9 mouse cellular contexts compared by ENCODE assay signal in genomic region chr19:53904833-53905480, GRCm38 (mm10). TPM values are rescaled to one million over a fixed set of nuclear protein-coding genes. Genes with fewer than 3 reads are reported as not detected.
A peak's percentile ranks its signal among the peaks of the same experiment; 100 is the strongest.
DNase-seq lines count a peak whose midpoint lies in the region; ATAC-seq and TF ChIP-seq lines count a peak whose summit lies in the region.
"Had no signal": no experiment of that assay in that cellular context is flagged by ENCODE, and none has a peak within 500 bp of the region (broad histone marks: within the 10 kb centered on the region; RNA-seq: fewer than 3 reads in every experiment).

No protein-coding gene starts in this region.

- no peak overlapping the region for H3K4me2 ChIP-seq in hindbrain, embryonic 11.5 days (replicated peaks; ENCODE audit: low read depth, low read length)

- no peaks in the 10 kb centered on the region for H3K9me3 ChIP-seq in MEL (replicated peaks; ENCODE audit: insufficient read depth, low read length)
- H3K9me3 ChIP-seq in hindbrain, embryonic 11.5 days (ENCODE audit: control insufficient read depth, low read length), result no peaks in the 10 kb centered on the region

- TF ChIP-seq EP300 in MEL (IDR thresholded peaks at IDR 0.05; ENCODE audit: low read depth in 1 of 2, low read length in 2 of 2), result no peak; a peak in 1 of 4 replicates

- H3K4me3 ChIP-seq in MEL (ENCODE audit: control insufficient read depth in 1 of 2, insufficient read depth in 1 of 2, low read depth in 2 of 2, low read length in 2 of 2) (peak overlapping the region; percentile 47 to 96), macrophage (ENCODE audit: inconsistent target) (peak overlapping the region; percentile 61)
- peak overlapping the region; percentile 95; the same call in 1 of the 2 replicates for H3K4me3 ChIP-seq in hindbrain, embryonic 11.5 days (ENCODE audit: low read depth, low read length)

- peaks cover 12% of the 10 kb centered on the region for H3K79me2 ChIP-seq in MEL (ENCODE audit: control insufficient read depth, insufficient read depth, low read length, poor library complexity)
- peaks cover 16% of the 10 kb centered on the region for H3K79me2 ChIP-seq in macrophage (ENCODE audit: inconsistent target)

- peak; percentile 61 for DNase-seq in heart, adult 11 months
- DNase-seq in heart, adult 8-10 months (ENCODE audit: low spot score), result no peak
- DNase-seq in MEL (ENCODE audit: low read depth, low spot score), result peak; percentile 67
- DNase-seq in hindbrain, embryonic 11.5 days (ENCODE audit: low spot score), result no peak
- no peak for DNase-seq in thymus, adult 18-20 months
- DNase-seq in frontal cortex, postnatal 36 days (ENCODE audit: low spot score in 2 of 2), result no peak
- no peak for DNase-seq in cerebellum, postnatal 4 days (ENCODE audit: low spot score in 2 of 2)
- DNase-seq: kidney, postnatal 14 days had no signal

- no peak; the same call in 1 of the 2 replicates for TF ChIP-seq RAD21 in MEL (IDR thresholded peaks at IDR 0.05; ENCODE audit: low read depth, low read length)

- ATAC-seq in hindbrain, embryonic 11.5 days (ENCODE audit: low FRiP score), result no peak

- peaks cover 13 to 17% of the 10 kb centered on the region in 2 experiments for H3K4me1 ChIP-seq in MEL (ENCODE audit: control insufficient read depth in 1 of 2, insufficient read depth in 2 of 2, low read length in 2 of 2)
- no peaks in the 10 kb centered on the region for H3K4me1 ChIP-seq in hindbrain, embryonic 11.5 days (replicated peaks; ENCODE audit: control insufficient read depth, insufficient read depth, low read length)

- no peak for TF ChIP-seq POLR2A in MEL (IDR thresholded peaks at IDR 0.05; ENCODE audit: control insufficient read depth in 1 of 2, insufficient read depth in 1 of 2, low read depth in 1 of 2, low read length in 2 of 2, poor library complexity in 1 of 2)

- no peaks in the 10 kb centered on the region for H3K27me3 ChIP-seq in MEL (ENCODE audit: control insufficient read depth in 1 of 2, insufficient read depth in 2 of 2, low read length in 2 of 2)
- no peaks in the 10 kb centered on the region for H3K27me3 ChIP-seq in hindbrain, embryonic 11.5 days (ENCODE audit: control insufficient read depth, insufficient read depth, low read length)

- WGBS in hindbrain, embryonic 11.5 days, result 83% methylated on average over 7 of the region's 7 CpGs
- 14% methylated on average over 7 of the region's 7 CpGs for WGBS in macrophage (ENCODE audit: missing documents)

- H3K27ac ChIP-seq in MEL (ENCODE audit: control insufficient read depth, low read depth, low read length) (peak overlapping the region; percentile 29; the same call in 1 of the 2 replicates), macrophage (no peak overlapping the region)
- no peak overlapping the region for H3K27ac ChIP-seq in hindbrain, embryonic 11.5 days (ENCODE audit: low read depth, low read length)

- peak overlapping the region; percentile 60 for H3K9ac ChIP-seq in MEL (ENCODE audit: control insufficient read depth, low read depth, low read length, poor library complexity, severe bottlenecking)
- H3K9ac ChIP-seq in hindbrain, embryonic 11.5 days (ENCODE audit: low read depth, low read length), result no peak overlapping the region

- no peak for TF ChIP-seq CTCF in MEL (IDR thresholded peaks at IDR 0.05 in 2 of 3, conservative IDR thresholded peaks at IDR 0.05 in 1 of 3; ENCODE audit: control insufficient read depth in 1 of 3, insufficient read depth in 1 of 3, low read depth in 2 of 3, low read length in 3 of 3, poor library complexity in 1 of 3, severe bottlenecking in 1 of 3)

- peaks cover 4 to 14% of the 10 kb centered on the region in 2 experiments; a peak in 3 of 4 replicates for H3K36me3 ChIP-seq in MEL (ENCODE audit: control insufficient read depth in 1 of 2, insufficient read depth in 2 of 2, low read length in 2 of 2)
- H3K36me3 ChIP-seq in hindbrain, embryonic 11.5 days (ENCODE audit: control insufficient read depth, insufficient read depth, low read length), result no peaks in the 10 kb centered on the region
- 0 out of 2 replicates have a peak, but pooled peaks cover 10% of the 10 kb centered on the region for H3K36me3 ChIP-seq in macrophage (ENCODE audit: inconsistent target)

TF ChIP-seq in MEL, 35 proteins besides CTCF, POLR2A, EP300 and RAD21:
- TF ChIP-seq USF1 (IDR thresholded peaks at IDR 0.05; ENCODE audit: low read depth, low read length) (no peak), ETS1 (IDR thresholded peaks at IDR 0.05; ENCODE audit: low read depth, low read length) (peak; percentile 51), HCFC1 (IDR thresholded peaks at IDR 0.05; ENCODE audit: low read depth, low read length) (no peak; the same call in 1 of the 2 replicates), MAZ (IDR thresholded peaks at IDR 0.05; ENCODE audit: low read depth, low read length) (no peak), POLR2AphosphoS2 (IDR thresholded peaks at IDR 0.05; ENCODE audit: low read length) (no peak), MXI1 (IDR thresholded peaks at IDR 0.05; ENCODE audit: low read depth, low read length) (peak; percentile 47; the same call in 1 of the 2 replicates), SIN3A (IDR thresholded peaks at IDR 0.05; ENCODE audit: low read length) (peak; percentile 49; the same call in 1 of the 2 replicates), MYC (IDR thresholded peaks at IDR 0.05; ENCODE audit: low read depth, low read length) (peak; percentile 54; the same call in 1 of the 2 replicates), MAFK (IDR thresholded peaks at IDR 0.05; ENCODE audit: borderline replicate concordance, low read depth, low read length) (0 out of 2 replicates have a peak, but pooled peaks have one; percentile 4)

RNA-seq across cellular contexts. Expression of gene Pdcd4, which starts 12.9 kb away (rescaled TPM):
- 10 to 100 TPM; 18.3 to 28.1 (median 23.4) TPM for total RNA-seq in heart, adult 8-10 months (2022)
- 19.7 and 30.0 TPM in 2 replicates for total RNA-seq in MEL (2012; rRNA removed)
- polyA plus RNA-seq in MEL (2012; ENCODE audit: insufficient read depth in 1 of 2, insufficient read length in 2 of 2, low read depth in 1 of 2, low replicate concordance in 2 of 2, missing spikeins in 1 of 2), result 10 to 100 TPM in 1 of 2 experiments, not detected in 1; 37.6 TPM
- polyA plus RNA-seq in hindbrain, embryonic 11.5 days (2014; fragmentation: Nextera tagmentation; extraction: Ambion mirVana), result 66.9 and 82.4 TPM in 2 replicates
- 10 to 100 TPM in 5 of 26 experiments, 1 to 10 TPM in 15, under 1 TPM in 5, not detected in 1; 0.54 to 19.1 (median 3.5) TPM for total RNA-seq in macrophage (2018; cell fraction: chromatin; rRNA removed)
- total RNA-seq in macrophage (2018; cell fraction: cytosol; rRNA removed), result 10 to 100 TPM in 13 of 26 experiments, 1 to 10 TPM in 13; 4.7 to 28.2 (median 10.0) TPM
- 10 to 100 TPM in 5 of 26 experiments, 1 to 10 TPM in 21; 1.9 to 18.8 (median 5.5) TPM for total RNA-seq in macrophage (2018; cell fraction: nucleus; rRNA removed)
- polyA plus RNA-seq in macrophage (2018), result 3.8 to 15.6 TPM (median 13.3 TPM) in 3 replicates

RNA-seq across cellular contexts. Expression of gene Shoc2, which starts 39.1 kb away (rescaled TPM):
- total RNA-seq in heart, adult 8-10 months (2022), result 10 to 100 TPM; 23.1 to 27.9 (median 24.0) TPM
- total RNA-seq in MEL (2012; rRNA removed), result 33.4 and 37.0 TPM in 2 replicates
- polyA plus RNA-seq in MEL (2012; ENCODE audit: insufficient read depth in 1 of 2, insufficient read length in 2 of 2, low read depth in 1 of 2, low replicate concordance in 2 of 2, missing spikeins in 1 of 2) (10 to 100 TPM in 1 of 2 experiments, not detected in 1; 55.6 TPM), macrophage (2018) (23.0 to 34.4 TPM (median 31.5 TPM) in 3 replicates)
- polyA plus RNA-seq in hindbrain, embryonic 11.5 days (2014; fragmentation: Nextera tagmentation; extraction: Ambion mirVana), result 80.9 and 81.1 TPM in 2 replicates
- total RNA-seq in macrophage (2018; cell fraction: chromatin; rRNA removed), result 100 to 1,000 TPM in 2 of 26 experiments, 10 to 100 TPM in 24; 33.5 to 123 (median 48.3) TPM
- 10 to 100 TPM; 30.6 to 51.9 (median 39.8) TPM for total RNA-seq in macrophage (2018; cell fraction: cytosol; rRNA removed)
- total RNA-seq in macrophage (2018; cell fraction: nucleus; rRNA removed), result 100 to 1,000 TPM in 1 of 26 experiments, 10 to 100 TPM in 25; 36.2 to 109 (median 50.6) TPM

RNA-seq across cellular contexts. Expression of gene Bbip1, which starts 39.5 kb away (rescaled TPM):
- total RNA-seq in heart, adult 8-10 months (2022), result 10 to 100 TPM; 36.5 to 41.6 (median 37.9) TPM
- 71.3 and 81.9 TPM in 2 replicates for total RNA-seq in MEL (2012; rRNA removed)
- polyA plus RNA-seq in MEL (2012; ENCODE audit: insufficient read depth in 1 of 2, insufficient read length in 2 of 2, low read depth in 1 of 2, low replicate concordance in 2 of 2, missing spikeins in 1 of 2) (10 to 100 TPM in 1 of 2 experiments, not detected in 1; 75.9 TPM), macrophage (2018) (49.1 to 71.9 TPM (median 71.7 TPM) in 3 replicates)
- polyA plus RNA-seq in hindbrain, embryonic 11.5 days (2014; fragmentation: Nextera tagmentation; extraction: Ambion mirVana), result 139 and 142 TPM in 2 replicates
- total RNA-seq in macrophage (2018; cell fraction: chromatin; rRNA removed), result 10 to 100 TPM; 18.4 to 53.7 (median 36.8) TPM
- total RNA-seq in macrophage (2018; cell fraction: cytosol; rRNA removed), result 10 to 100 TPM; 45.6 to 84.6 (median 58.3) TPM
- total RNA-seq in macrophage (2018; cell fraction: nucleus; rRNA removed), result 10 to 100 TPM; 18.7 to 58.6 (median 39.5) TPM

Comparison
In these comparisons a context has a peak if more than half of its experiments do, and no peak if none do; other contexts are left out.
1. DNase-seq: peak in heart, adult 11 months (single experiment) and MEL (single experiment); none in heart, adult 8-10 months (single experiment), hindbrain, embryonic 11.5 days (single experiment), thymus, adult 18-20 months (0 of 2), frontal cortex, postnatal 36 days (0 of 2) and cerebellum, postnatal 4 days (0 of 2).
2. Peak in every context shown above with its lines, with median percentiles within 50 percentile points of each other: H3K4me3 ChIP-seq.